Mouse (Mus musculus) lung, embryonic 15.5 days (tissue): Measurements from ENCODE around the gene Dusp6. TPM values are rescaled to one million over a fixed set of nuclear protein-coding genes. Genes with fewer than 3 reads are reported as not detected.
A peak's percentile ranks its signal among the peaks of the same experiment; 100 is the strongest.

ENCODE experiments used
- ATAC-seq: fragments of 200-750 bp; cut with Nextera tagmentation; 2 replicates; pipeline ENCODE4 v1.8.0; 2017; ENCODE audit warnings: moderate number of reproducible peaks, borderline replicate concordance; ENCODE audit not compliant: low FRiP score, low TSS enrichment; ENCODE audit errors: extremely low read depth
- H3K27ac ChIP-seq: fragments of 300-500 bp; sonication (generic); 2 replicates; pipeline ENCODE4 v1.5.1; 2015; ENCODE audit warnings: moderate library complexity, mild to moderate bottlenecking, inconsistent platforms
- H3K27me3 ChIP-seq: fragments of 300-500 bp; sonication (generic); 2 replicates; pipeline ENCODE4 v1.6.1; 2015; ENCODE audit warnings: inconsistent platforms
- H3K36me3 ChIP-seq: fragments of 300-500 bp; sonication (generic); 2 replicates; pipeline ENCODE4 v1.6.1; 2015; ENCODE audit warnings: inconsistent platforms
- H3K4me1 ChIP-seq: fragments of 300-500 bp; sonication (generic); 2 replicates; pipeline ENCODE4 v1.6.1; 2015; ENCODE audit warnings: inconsistent platforms
- H3K4me2 ChIP-seq: fragments of 300-500 bp; sonication (generic); 2 replicates; pipeline ENCODE4 v1.6.1; 2015; ENCODE audit warnings: inconsistent platforms, mild to moderate bottlenecking, moderate library complexity
- H3K4me3 ChIP-seq: fragments of 300-500 bp; sonication (generic); 2 replicates; pipeline ENCODE4 v1.5.1; 2015; ENCODE audit warnings: mild to moderate bottlenecking, inconsistent platforms
- H3K9ac ChIP-seq: fragments of 300-500 bp; sonication (generic); 2 replicates; pipeline ENCODE4 v1.6.1; 2015; ENCODE audit warnings: inconsistent platforms
- H3K9me3 ChIP-seq: fragments of 300-500 bp; sonication (generic); 2 replicates; pipeline ENCODE4 v1.6.1; 2016; ENCODE audit warnings: inconsistent platforms
- WGBS: fragments of 180-500 bp; shearing (Covaris S2); methylation state at CpG from one replicate; pipeline ENCODE4 v1.1.7; 2015; 5-methylcytosine and 5-hydroxymethylcytosine counted together
- polyA plus RNA-seq: library from polyadenylated mRNA; unstranded; fragments of >200 nt; fragmentation: Nextera tagmentation; extraction: Ambion mirVana; gene quantifications from 2 replicates; pipeline ENCODE4 v1.2.1, GENCODE M21; 2015

Dusp6 gene
- polyA plus RNA-seq, 1 experiment from 2014 or later, result 73.6 TPM

GRCm38 (mm10) chr10:99235081-99235480, 27.9 kb upstream of the Dusp6 start:
- Histone ChIP-seq H3K4me3 (no peak overlapping the region), H3K27me3 (no peaks in the 10 kb centered on the region), H3K9me3 (no peaks in the 10 kb centered on the region), H3K4me1 (peaks cover 3% of the 10 kb centered on the region), H3K27ac (no peak overlapping the region), H3K9ac (no peak overlapping the region), H3K4me2 (no peak overlapping the region), H3K36me3 (no peaks in the 10 kb centered on the region)
- no peak for ATAC-seq
- WGBS, result 77% methylated on average over 9 of the region's 9 CpGs

GRCm38 (mm10) chr10:99237205-99237832, 25.7 kb upstream of the Dusp6 start:
- no peak for ATAC-seq
- H3K9ac ChIP-seq, result no peak overlapping the region
- H3K27ac ChIP-seq, result peak overlapping the region; percentile 18
- peaks cover 19% of the 10 kb centered on the region for H3K4me1 ChIP-seq
- 45% methylated on average over 11 of the region's 11 CpGs for WGBS
- H3K27me3 ChIP-seq, result no peaks in the 10 kb centered on the region
- no peak overlapping the region for H3K4me3 ChIP-seq
- no peaks in the 10 kb centered on the region for H3K9me3 ChIP-seq
- 0 out of 2 replicates have a peak overlapping the region, but pooled peaks have one; percentile 2 for H3K4me2 ChIP-seq
- no peaks in the 10 kb centered on the region for H3K36me3 ChIP-seq

GRCm38 (mm10) chr10:99238537-99238936, 24.5 kb upstream of the Dusp6 start:
- Histone ChIP-seq H3K36me3 (no peaks in the 10 kb centered on the region), H3K9me3 (no peaks in the 10 kb centered on the region), H3K4me3 (no peak overlapping the region), H3K4me2 (no peak overlapping the region), H3K4me1 (peaks cover 27% of the 10 kb centered on the region), H3K27ac (no peak overlapping the region), H3K9ac (no peak overlapping the region), H3K27me3 (no peaks in the 10 kb centered on the region)
- WGBS, result 80% methylated on average over 11 of the region's 11 CpGs
- no peak for ATAC-seq

- no peak for ATAC-seq
- H3K4me1 ChIP-seq, result peaks cover 41% of the 10 kb centered on the region
- 51% methylated on average over 7 of the region's 7 CpGs for WGBS
- H3K9me3 ChIP-seq, result no peaks in the 10 kb centered on the region
- no peaks in the 10 kb centered on the region for H3K36me3 ChIP-seq
- H3K4me2 ChIP-seq, result peak overlapping the region; percentile 42; the same call in 1 of the 2 replicates
- no peaks in the 10 kb centered on the region for H3K27me3 ChIP-seq
- peak overlapping the region; percentile 70 for H3K27ac ChIP-seq
- H3K9ac ChIP-seq, result no peak overlapping the region
- no peak overlapping the region for H3K4me3 ChIP-seq
Measured at GRCm38 (mm10) chr10:99241284-99241828, 21.7 kb upstream of the Dusp6 start.

- Histone ChIP-seq H3K9me3 (no peaks in the 10 kb centered on the region), H3K27ac (peak overlapping the region; percentile 70), H3K4me2 (peak overlapping the region; percentile 42), H3K9ac (no peak overlapping the region), H3K27me3 (no peaks in the 10 kb centered on the region), H3K4me3 (no peak overlapping the region), H3K4me1 (peaks cover 41% of the 10 kb centered on the region), H3K36me3 (no peaks in the 10 kb centered on the region)
- 15% methylated on average over 16 of the region's 16 CpGs for WGBS
- peak; percentile 55 for ATAC-seq
Measured at GRCm38 (mm10) chr10:99241829-99242711, 21.0 kb upstream of the Dusp6 start.

GRCm38 (mm10) chr10:99242721-99243120, 20.3 kb upstream of the Dusp6 start:
- Histone ChIP-seq H3K9ac (no peak overlapping the region), H3K4me3 (no peak overlapping the region), H3K27me3 (no peaks in the 10 kb centered on the region), H3K27ac (0 out of 2 replicates have a peak overlapping the region, but pooled peaks have one; percentile 70), H3K4me1 (peaks cover 41% of the 10 kb centered on the region), H3K36me3 (no peaks in the 10 kb centered on the region), H3K9me3 (no peaks in the 10 kb centered on the region), H3K4me2 (no peak overlapping the region)
- 59% methylated on average over 10 of the region's 10 CpGs for WGBS
- ATAC-seq, result no peak

GRCm38 (mm10) chr10:99243907-99244489, 19.0 kb upstream of the Dusp6 start:
- ATAC-seq, result no peak
- Histone ChIP-seq H3K9ac (no peak overlapping the region), H3K4me1 (peaks cover 41% of the 10 kb centered on the region), H3K27ac (peak overlapping the region; percentile 53), H3K27me3 (no peaks in the 10 kb centered on the region), H3K36me3 (no peaks in the 10 kb centered on the region), H3K4me3 (no peak overlapping the region), H3K9me3 (no peaks in the 10 kb centered on the region), H3K4me2 (no peak overlapping the region)
- 40% methylated on average over 5 of the region's 5 CpGs for WGBS

GRCm38 (mm10) chr10:99244655-99245260, 18.3 kb upstream of the Dusp6 start:
- H3K27me3 ChIP-seq, result no peaks in the 10 kb centered on the region
- H3K4me3 ChIP-seq, result no peak overlapping the region
- H3K9ac ChIP-seq, result no peak overlapping the region
- H3K9me3 ChIP-seq, result no peaks in the 10 kb centered on the region
- WGBS, result 11% methylated on average over 7 of the region's 7 CpGs
- H3K27ac ChIP-seq, result peak overlapping the region; percentile 53
- peak; percentile 55; the same call in 1 of the 2 replicates for ATAC-seq
- peaks cover 41% of the 10 kb centered on the region for H3K4me1 ChIP-seq
- H3K36me3 ChIP-seq, result no peaks in the 10 kb centered on the region
- H3K4me2 ChIP-seq, result no peak overlapping the region

- H3K9ac ChIP-seq, result no peak overlapping the region
- WGBS, result 73% methylated on average over 20 of the region's 20 CpGs
- H3K4me3 ChIP-seq, result no peak overlapping the region
- peaks cover 28% of the 10 kb centered on the region for H3K4me1 ChIP-seq
- no peaks in the 10 kb centered on the region for H3K9me3 ChIP-seq
- ATAC-seq, result no peak
- no peaks in the 10 kb centered on the region for H3K36me3 ChIP-seq
- H3K27ac ChIP-seq, result no peak overlapping the region
- no peak overlapping the region for H3K4me2 ChIP-seq
- H3K27me3 ChIP-seq, result no peaks in the 10 kb centered on the region
Measured at GRCm38 (mm10) chr10:99246797-99247508, 16.1 kb upstream of the Dusp6 start.

- Histone ChIP-seq H3K27ac (no peak overlapping the region), H3K4me2 (peak overlapping the region; percentile 39), H3K9me3 (no peaks in the 10 kb centered on the region), H3K36me3 (no peaks in the 10 kb centered on the region), H3K9ac (no peak overlapping the region), H3K4me3 (no peak overlapping the region), H3K27me3 (no peaks in the 10 kb centered on the region), H3K4me1 (no peaks in the 10 kb centered on the region)
- WGBS, result 48% methylated on average over 11 of the region's 11 CpGs
- no peak for ATAC-seq
Measured at GRCm38 (mm10) chr10:99250874-99251281, 12.2 kb upstream of the Dusp6 start.

- Histone ChIP-seq H3K27ac (no peak overlapping the region), H3K27me3 (no peaks in the 10 kb centered on the region), H3K36me3 (no peaks in the 10 kb centered on the region), H3K4me3 (no peak overlapping the region), H3K9me3 (no peaks in the 10 kb centered on the region), H3K4me1 (no peaks in the 10 kb centered on the region), H3K4me2 (no peak overlapping the region), H3K9ac (no peak overlapping the region)
- ATAC-seq, result no peak
- 86% methylated on average over 2 of the region's 2 CpGs for WGBS
Measured at GRCm38 (mm10) chr10:99253412-99253811, 9.6 kb upstream of the Dusp6 start.
